ENCODE assay signal across 19 mouse cellular contexts in the genomic region with DNA sequence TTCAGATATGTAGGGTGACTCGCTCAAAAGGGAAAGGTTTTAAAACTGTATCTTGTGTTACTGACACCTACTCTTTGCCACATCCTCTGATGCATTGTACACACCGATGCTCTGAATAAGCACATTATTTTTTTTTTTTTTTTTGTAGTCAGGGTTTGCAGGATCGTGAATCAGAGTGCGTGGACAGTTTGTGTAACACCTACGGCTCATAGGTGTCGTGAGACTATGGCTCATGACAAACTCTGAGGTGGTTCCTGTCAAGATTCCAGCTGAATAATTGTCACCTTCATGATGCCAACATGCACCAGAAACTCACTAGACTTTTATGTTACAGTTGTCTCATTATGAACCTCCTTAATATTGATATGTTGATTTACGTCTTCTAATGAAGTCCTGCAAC.
"Had no signal": no experiment of that assay in that cellular context is flagged by ENCODE, and none has a peak within 500 bp of the region (broad histone marks: within the 10 kb centered on the region; RNA-seq: fewer than 3 reads in every experiment).

No protein-coding gene starts in this region.

- H3K9me3 ChIP-seq: limb, embryonic 10.5 days; limb, embryonic 13.5 days; liver, embryonic 12.5 days; liver, embryonic 15.5 days; stomach, embryonic 15.5 days had no signal

- H3K27me3 ChIP-seq: liver, embryonic 15.5 days; stomach, embryonic 15.5 days had no signal

- H3K4me1 ChIP-seq: liver, embryonic 12.5 days; liver, embryonic 15.5 days; stomach, embryonic 15.5 days had no signal

- H3K9ac ChIP-seq: limb, embryonic 13.5 days; liver, embryonic 12.5 days; liver, embryonic 15.5 days; stomach, embryonic 15.5 days had no signal

- DNase-seq: kidney, adult 18-20 months; kidney, adult 9 months; kidney, postnatal 14 days; kidney, postnatal 4 days; liver; lung, adult 2 months; lung, postnatal 14 days; lung, postnatal 4 days; midbrain, embryonic 14.5 days; spleen, adult 18-20 months; thymus, adult 18-20 months; thymus, postnatal 36 days had no signal

- H3K4me3 ChIP-seq: limb, embryonic 10.5 days; limb, embryonic 13.5 days; liver, embryonic 12.5 days; liver, embryonic 15.5 days; stomach, embryonic 15.5 days had no signal

- H3K4me2 ChIP-seq: limb, embryonic 13.5 days; liver, embryonic 12.5 days; liver, embryonic 15.5 days; midbrain, embryonic 11.5 days; stomach, embryonic 15.5 days had no signal

- ATAC-seq: intestine, embryonic 16.5 days; liver, embryonic 12.5 days had no signal

- H3K27ac ChIP-seq: limb, embryonic 10.5 days; limb, embryonic 13.5 days; liver, embryonic 12.5 days; liver, embryonic 15.5 days; stomach, embryonic 15.5 days had no signal

- H3K36me3 ChIP-seq: limb, embryonic 10.5 days; limb, embryonic 13.5 days; liver, embryonic 12.5 days; liver, embryonic 15.5 days; stomach, embryonic 15.5 days had no signal
